Mouse (Mus musculus): Measurements from ENCODE around the gene Ttll10.
A peak's percentile ranks its signal among the peaks of the same experiment; 100 is the strongest.

Gene Ttll10

GRCm38 (mm10) chr4:156023520-156023919 lies 35.7 kb downstream of the Ttll10 start:
- DNase-seq: no peak

DNA sequence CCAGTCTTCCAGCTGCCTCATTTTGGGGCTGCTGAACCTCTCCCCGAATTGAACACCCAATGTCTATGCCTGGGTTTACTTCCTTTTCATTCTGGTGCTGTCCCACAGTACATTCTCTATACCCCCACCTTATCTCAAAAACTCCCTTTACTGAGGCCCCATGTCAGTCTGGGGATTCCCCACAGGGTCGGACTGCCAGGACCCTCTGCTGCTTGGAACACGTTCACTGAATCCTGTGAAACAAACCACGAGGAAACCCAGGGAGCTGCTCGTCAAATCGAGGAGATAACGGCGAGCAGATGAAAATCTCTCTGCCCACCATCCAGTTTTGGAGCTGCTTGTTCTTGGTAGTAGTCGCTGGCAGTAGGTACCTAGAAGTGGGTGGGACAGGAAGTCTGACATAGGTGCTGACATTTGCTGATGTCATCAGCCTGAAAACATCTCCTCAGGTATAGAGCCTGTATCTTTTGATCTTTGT lies 37.2 kb downstream of the Ttll10 start:
- DNase-seq: no peak

GRCm38 (mm10) chr4:156021381-156021780 lies 37.8 kb downstream of the Ttll10 start:
- DNase-seq: no peak

DNA sequence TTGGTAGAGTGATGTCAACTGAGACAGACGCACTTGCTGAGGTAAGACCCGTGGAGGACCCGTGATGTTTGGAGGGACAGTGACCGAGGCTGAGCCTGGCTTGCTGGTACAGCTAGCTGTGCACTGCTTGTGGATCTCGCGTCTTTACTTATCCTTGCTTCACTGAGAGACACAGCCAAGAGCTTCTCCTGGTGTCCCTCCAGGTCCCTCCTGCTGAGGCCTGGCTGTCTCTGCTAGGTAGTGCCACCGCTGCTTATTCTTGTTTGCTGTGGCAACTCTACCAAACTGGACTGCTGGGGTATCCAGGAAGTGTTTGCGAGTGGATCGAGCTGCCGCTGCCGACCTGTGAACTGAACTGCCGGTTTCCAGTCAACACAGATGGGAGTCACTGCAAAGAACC lies 39.4 kb downstream of the Ttll10 start:
- no peak for DNase-seq

- no peak for DNase-seq
These were observed 44.8 kb downstream of the Ttll10 start for GRCm38 (mm10) chr4:156014436-156014835.

DNA sequence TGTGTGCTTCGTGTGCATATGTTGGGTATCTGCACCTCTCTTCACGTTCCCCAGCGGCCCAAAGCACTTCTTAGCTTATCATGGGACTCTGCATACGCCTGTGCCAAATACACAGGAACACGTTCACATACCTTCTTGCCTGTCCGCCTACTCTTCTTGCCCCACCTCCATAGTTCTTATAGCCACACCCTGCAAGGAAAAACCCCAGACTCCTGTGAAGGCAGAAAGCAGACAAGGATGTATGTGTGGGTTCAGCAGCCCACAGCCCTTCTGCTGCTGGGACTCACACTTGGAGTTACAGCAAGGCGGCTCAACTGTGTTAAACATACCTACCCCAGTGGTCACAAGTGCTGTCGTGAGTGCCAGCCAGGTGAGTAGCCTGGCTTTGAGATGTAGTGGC lies 45.6 kb downstream of the Ttll10 start, which contains the start of gene Tnfrsf4:
TSS of gene Tnfrsf4 (plus strand) at position 207 of the 400 bp plus-strand sequence.
- DNase-seq: no peak

DNA sequence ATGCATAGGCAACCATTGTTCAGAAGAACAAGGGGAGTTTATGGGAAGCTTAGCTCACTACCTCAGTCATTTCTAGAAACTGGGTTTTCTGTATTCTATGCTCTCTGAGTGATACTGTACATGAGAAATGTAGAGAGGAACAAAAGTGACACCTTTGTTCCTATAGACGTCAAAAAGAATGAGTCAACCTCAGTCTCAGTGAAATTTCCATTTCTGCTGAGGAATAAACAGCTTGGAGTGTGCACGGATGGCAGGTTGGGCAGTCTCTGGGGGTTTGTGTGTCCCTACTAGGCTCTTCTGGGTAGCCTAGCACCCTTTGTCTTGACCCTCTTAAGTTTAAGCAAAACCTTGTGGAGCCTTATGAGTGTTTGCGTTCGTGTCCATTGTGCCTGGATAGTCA lies 50.8 kb downstream of the Ttll10 start:
- no peak for DNase-seq

GRCm38 (mm10) chr4:156004109-156004508 lies 55.1 kb downstream of the Ttll10 start:
- no peak for DNase-seq

DNA sequence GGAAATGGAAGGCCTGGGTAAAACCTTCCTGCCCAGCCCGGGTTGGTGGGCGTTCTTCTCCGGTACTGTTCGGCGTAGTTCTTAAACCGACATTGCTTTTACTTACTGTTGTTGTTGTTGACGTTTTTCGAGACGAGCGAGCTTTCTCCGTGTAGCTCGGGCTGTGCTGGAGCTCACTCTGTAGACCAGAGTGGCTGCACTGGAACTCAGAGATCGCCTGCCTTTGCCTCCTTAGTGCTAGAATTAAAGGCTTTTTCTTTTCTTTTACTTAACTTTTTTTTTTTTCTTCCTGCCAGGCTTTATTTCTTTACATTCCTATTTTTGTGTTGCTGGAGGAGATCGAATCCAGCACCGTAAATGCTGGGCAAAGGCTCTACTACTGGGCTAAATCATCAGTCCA lies 65.6 kb downstream of the Ttll10 start:
- DNase-seq: no peak

DNA sequence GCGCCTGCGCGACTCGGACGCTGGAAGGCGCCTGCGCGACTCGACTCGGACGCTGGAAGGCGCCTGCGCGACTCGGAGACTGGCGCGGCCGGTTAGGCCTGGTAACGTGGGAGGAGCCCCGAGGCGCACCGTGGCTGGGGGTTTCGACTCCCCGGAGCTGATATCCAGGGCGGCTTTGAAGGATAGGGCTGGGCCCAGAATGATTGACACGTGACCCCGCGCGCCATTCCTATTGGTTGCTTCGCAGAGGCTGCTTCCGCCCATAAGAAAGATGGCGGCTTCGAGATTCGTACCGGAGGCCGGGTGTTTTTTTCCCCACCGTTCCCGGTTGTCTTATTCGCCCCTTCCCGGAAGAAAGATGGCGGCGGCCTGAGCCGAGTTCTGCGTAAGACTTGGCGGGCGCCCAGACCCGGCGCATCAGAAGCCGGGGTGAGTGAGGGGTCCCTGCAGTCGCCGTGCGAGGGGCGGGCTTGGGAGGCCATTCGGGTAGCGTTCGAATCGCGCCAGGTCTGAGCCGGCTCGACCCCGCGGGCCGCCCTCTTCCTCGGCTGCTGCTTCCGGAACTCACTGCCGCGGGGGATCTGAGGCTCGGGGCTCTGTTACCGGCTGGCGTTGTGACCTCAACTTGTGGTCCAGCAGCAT lies 66.2 kb downstream of the Ttll10 start:
- DNase-seq: peak; percentile 96

GRCm38 (mm10) chr4:155992241-155992905 lies 66.8 kb downstream of the Ttll10 start, which contains the start of the genes B3galt6 and Sdf4:
Gene B3galt6, minus strand, starts transcription at chr4:155992649.
Gene Sdf4, plus strand, starts transcription at chr4:155992872.
- peak; percentile 87 for DNase-seq

GRCm38 (mm10) chr4:155991908-155992230 lies 67.3 kb downstream of the Ttll10 start:
- DNase-seq: no peak

- peak; percentile 61 for DNase-seq
These were observed 67.9 kb downstream of the Ttll10 start for GRCm38 (mm10) chr4:155991211-155991907.
